Mouse (Mus musculus): ENCODE measurements around the gene Capn15.

GRCm38 (mm10) chr17:25990331-25990730 is 4.7 kb upstream of the Capn15 start:
- TF ChIP-seq CTCF (IDR thresholded peaks at IDR 0.05; ENCODE audit: low read depth): no peak
- no peak for TF ChIP-seq EP300 (IDR thresholded peaks at IDR 0.05; ENCODE audit: low read depth)

All from liver, postnatal 0 days (tissue).